Mouse (Mus musculus): ENCODE measurements at regions not wholly inside any gene's neighbourhood (a gene's known extent, or its start where the extent isn't known, plus 50 kb on each side); places are given as distances from the start of the nearest gene placed in this dataset.

GRCm38 (mm10) chr3:54591160-54591559 is 101.4 kb upstream of the Supt20 start:
- Histone ChIP-seq H3K4me1 (ENCODE audit: control insufficient read depth, insufficient read depth, low read length) (no peaks in the 10 kb centered on the region), H3K27me3 (ENCODE audit: control insufficient read depth, insufficient read depth, low read length) (no peaks in the 10 kb centered on the region), H3K27ac (ENCODE audit: insufficient read depth, low read length) (no peak overlapping the region), H3K4me3 (replicated peaks; ENCODE audit: insufficient read depth, low read depth, low read length) (no peak overlapping the region)
- no peak for DNase-seq
- no peak for TF ChIP-seq CTCF (IDR thresholded peaks at IDR 0.05; ENCODE audit: borderline replicate concordance, insufficient read depth, low read depth, low read length)
- TF ChIP-seq POLR2A (IDR thresholded peaks at IDR 0.05; ENCODE audit: borderline replicate concordance, insufficient read depth, low read length): no peak
- 67% methylated on average over 3 of the region's 3 CpGs for WGBS

- WGBS: 84% methylated on average over 2 of the region's 2 CpGs
- Histone ChIP-seq H3K4me1 (ENCODE audit: control insufficient read depth, insufficient read depth, low read length) (no peaks in the 10 kb centered on the region), H3K4me3 (replicated peaks; ENCODE audit: insufficient read depth, low read depth, low read length) (no peak overlapping the region), H3K27me3 (ENCODE audit: control insufficient read depth, insufficient read depth, low read length) (no peaks in the 10 kb centered on the region), H3K27ac (ENCODE audit: insufficient read depth, low read length) (no peak overlapping the region)
- TF ChIP-seq CTCF (IDR thresholded peaks at IDR 0.05; ENCODE audit: borderline replicate concordance, insufficient read depth, low read depth, low read length): no peak
- TF ChIP-seq POLR2A (IDR thresholded peaks at IDR 0.05; ENCODE audit: borderline replicate concordance, insufficient read depth, low read length): no peak
- no peak for DNase-seq
These were observed 100.5 kb upstream of the Supt20 start for GRCm38 (mm10) chr3:54592064-54592463.

GRCm38 (mm10) chr3:54592655-54593428 is 99.8 kb upstream of the Supt20 start:
- H3K4me1 ChIP-seq (ENCODE audit: control insufficient read depth, insufficient read depth, low read length): no peaks in the 10 kb centered on the region
- H3K27ac ChIP-seq (ENCODE audit: insufficient read depth, low read length): no peak overlapping the region
- H3K4me3 ChIP-seq (replicated peaks; ENCODE audit: insufficient read depth, low read depth, low read length): no peak overlapping the region
- 79% methylated on average over 14 of the region's 14 CpGs for WGBS
- DNase-seq: no peak
- TF ChIP-seq CTCF (IDR thresholded peaks at IDR 0.05; ENCODE audit: borderline replicate concordance, insufficient read depth, low read depth, low read length): no peak
- TF ChIP-seq POLR2A (IDR thresholded peaks at IDR 0.05; ENCODE audit: borderline replicate concordance, insufficient read depth, low read length): no peak
- no peaks in the 10 kb centered on the region for H3K27me3 ChIP-seq (ENCODE audit: control insufficient read depth, insufficient read depth, low read length)

- Histone ChIP-seq H3K4me1 (ENCODE audit: control insufficient read depth, insufficient read depth, low read length) (no peaks in the 10 kb centered on the region), H3K4me3 (replicated peaks; ENCODE audit: insufficient read depth, low read depth, low read length) (no peak overlapping the region), H3K27me3 (ENCODE audit: control insufficient read depth, insufficient read depth, low read length) (no peaks in the 10 kb centered on the region), H3K27ac (ENCODE audit: insufficient read depth, low read length) (no peak overlapping the region)
- no peak for DNase-seq
- TF ChIP-seq CTCF (IDR thresholded peaks at IDR 0.05; ENCODE audit: borderline replicate concordance, insufficient read depth, low read depth, low read length) (no peak), POLR2A (IDR thresholded peaks at IDR 0.05; ENCODE audit: borderline replicate concordance, insufficient read depth, low read length) (no peak)
- 90% methylated on average over 3 of the region's 3 CpGs for WGBS
These were observed 97.4 kb upstream of the Supt20 start for GRCm38 (mm10) chr3:54595193-54595592.

GRCm38 (mm10) chr3:54597326-54598274 is 95.0 kb upstream of the Supt20 start:
- Histone ChIP-seq H3K4me3 (replicated peaks; ENCODE audit: insufficient read depth, low read depth, low read length) (no peak overlapping the region), H3K27ac (ENCODE audit: insufficient read depth, low read length) (no peak overlapping the region), H3K27me3 (ENCODE audit: control insufficient read depth, insufficient read depth, low read length) (no peaks in the 10 kb centered on the region), H3K4me1 (ENCODE audit: control insufficient read depth, insufficient read depth, low read length) (no peaks in the 10 kb centered on the region)
- DNase-seq: no peak
- 62% methylated on average over 11 of the region's 11 CpGs for WGBS
- no peak for TF ChIP-seq CTCF (IDR thresholded peaks at IDR 0.05; ENCODE audit: borderline replicate concordance, insufficient read depth, low read depth, low read length)
- no peak for TF ChIP-seq POLR2A (IDR thresholded peaks at IDR 0.05; ENCODE audit: borderline replicate concordance, insufficient read depth, low read length)

- Histone ChIP-seq H3K27ac (ENCODE audit: insufficient read depth, low read length) (no peak overlapping the region), H3K4me1 (ENCODE audit: control insufficient read depth, insufficient read depth, low read length) (no peaks in the 10 kb centered on the region), H3K4me3 (replicated peaks; ENCODE audit: insufficient read depth, low read depth, low read length) (no peak overlapping the region), H3K27me3 (ENCODE audit: control insufficient read depth, insufficient read depth, low read length) (no peaks in the 10 kb centered on the region)
- no peak for DNase-seq
- WGBS: 24% methylated on average over 5 of the region's 5 CpGs
- no peak for TF ChIP-seq CTCF (IDR thresholded peaks at IDR 0.05; ENCODE audit: borderline replicate concordance, insufficient read depth, low read depth, low read length)
- no peak for TF ChIP-seq POLR2A (IDR thresholded peaks at IDR 0.05; ENCODE audit: borderline replicate concordance, insufficient read depth, low read length)
These were observed 94.3 kb upstream of the Supt20 start for GRCm38 (mm10) chr3:54598296-54598695.

- 88% methylated on average over 4 of the region's 4 CpGs for WGBS
- TF ChIP-seq CTCF (IDR thresholded peaks at IDR 0.05; ENCODE audit: borderline replicate concordance, insufficient read depth, low read depth, low read length) (no peak), POLR2A (IDR thresholded peaks at IDR 0.05; ENCODE audit: borderline replicate concordance, insufficient read depth, low read length) (no peak)
- H3K4me1 ChIP-seq (ENCODE audit: control insufficient read depth, insufficient read depth, low read length): no peaks in the 10 kb centered on the region
These were observed 87.8 kb upstream of the Supt20 start for GRCm38 (mm10) chr3:54604705-54605379.

More at GRCm38 (mm10) chr3:54604705-54605379, 87.8 kb upstream of the Supt20 start:
- Histone ChIP-seq H3K27me3 (ENCODE audit: control insufficient read depth, insufficient read depth, low read length) (no peaks in the 10 kb centered on the region), H3K27ac (ENCODE audit: insufficient read depth, low read length) (no peak overlapping the region), H3K4me3 (replicated peaks; ENCODE audit: insufficient read depth, low read depth, low read length) (no peak overlapping the region)
- DNase-seq: no peak

Data from cerebellum, adult 2 months (tissue).